Mouse (Mus musculus) urinary bladder, postnatal 25 days (tissue): Measurements from ENCODE around the gene Tipin.
"Not testable (repeated sequence)": the region's sequence is repeated elsewhere in the genome, so short reads cannot be mapped to it uniquely, and the experiment has no call there.

Experiments
- DNase-seq: peaks from one replicate; pipeline ENCODE4 v3.0.0; 2022; ENCODE audit warnings: low spot score

Tipin gene

GRCm38 (mm10) chr9:64281105-64281780 lies at the start of gene Tipin:
Tipin (plus strand) TSS chr9:64281581.
- peak; percentile 96 for DNase-seq

- DNase-seq, result no peak
Observed at GRCm38 (mm10) chr9:64231674-64232073, 49.7 kb upstream of the Tipin start.

GRCm38 (mm10) chr9:64232257-64232957 lies 49.0 kb upstream of the Tipin start:
- no peak for DNase-seq

GRCm38 (mm10) chr9:64233656-64234055 lies 47.7 kb upstream of the Tipin start:
- DNase-seq, result no peak

GRCm38 (mm10) chr9:64234768-64235435 lies 46.5 kb upstream of the Tipin start, which contains the start of gene Uchl4:
Uchl4 (plus strand) TSS chr9:64235201.
- no peak for DNase-seq

GRCm38 (mm10) chr9:64236056-64236455 lies 45.3 kb upstream of the Tipin start:
- DNase-seq, result no peak

GRCm38 (mm10) chr9:64240116-64240515 lies 41.3 kb upstream of the Tipin start:
- DNase-seq, result no peak

GRCm38 (mm10) chr9:64240681-64241080 lies 40.7 kb upstream of the Tipin start:
- DNase-seq, result no peak

GRCm38 (mm10) chr9:64242381-64242831 lies 39.0 kb upstream of the Tipin start:
- no peak for DNase-seq

- no peak for DNase-seq
Observed at GRCm38 (mm10) chr9:64249371-64249770, 32.0 kb upstream of the Tipin start.

- DNase-seq, result no peak
Observed at GRCm38 (mm10) chr9:64250111-64250730, 31.2 kb upstream of the Tipin start.

GRCm38 (mm10) chr9:64252591-64253020 lies 28.8 kb upstream of the Tipin start:
- no peak for DNase-seq

GRCm38 (mm10) chr9:64253021-64253904 lies 28.1 kb upstream of the Tipin start, which contains the start of gene Map2k1:
Map2k1 (minus strand) TSS chr9:64253631.
- DNase-seq, result peak; percentile 100

GRCm38 (mm10) chr9:64255422-64255821 lies 26.0 kb upstream of the Tipin start:
- no peak for DNase-seq

- DNase-seq, result no peak
Observed at GRCm38 (mm10) chr9:64256204-64256603, 25.2 kb upstream of the Tipin start.

- DNase-seq, result no peak
Observed at GRCm38 (mm10) chr9:64259906-64260305, 21.5 kb upstream of the Tipin start.

- DNase-seq, result no peak
Observed at GRCm38 (mm10) chr9:64261023-64261422, 20.4 kb upstream of the Tipin start.

- no peak for DNase-seq
Observed at GRCm38 (mm10) chr9:64264813-64265212, 16.6 kb upstream of the Tipin start.

GRCm38 (mm10) chr9:64267231-64267630 lies 14.2 kb upstream of the Tipin start:
- DNase-seq, result no peak

- DNase-seq, result no peak
Observed at GRCm38 (mm10) chr9:64268196-64268595, 13.2 kb upstream of the Tipin start.

GRCm38 (mm10) chr9:64268836-64269235 lies 12.5 kb upstream of the Tipin start:
- DNase-seq, result not testable (repeated sequence)
